Comparison of ENCODE assay signal across 8 mouse cellular contexts in the genomic region with DNA sequence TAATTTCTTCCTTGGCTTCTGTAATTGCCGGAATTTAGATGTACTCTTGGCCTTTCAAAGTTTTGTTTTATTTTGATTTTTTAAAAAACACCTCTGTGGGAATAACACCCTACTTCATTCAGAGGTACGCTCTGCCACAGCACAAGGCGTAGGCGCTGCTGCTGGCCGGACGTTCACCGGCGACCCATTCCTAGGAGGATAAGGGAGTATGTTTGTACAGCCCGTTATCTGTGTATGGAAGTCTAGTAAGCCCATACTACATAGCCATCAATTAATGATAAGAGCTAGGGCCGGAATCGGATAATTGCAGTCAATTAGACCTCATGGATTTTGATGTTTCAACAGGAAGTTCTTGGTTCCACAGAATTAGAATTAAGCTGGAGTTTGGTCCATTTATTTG. TPM values are rescaled to one million over a fixed set of nuclear protein-coding genes. Genes with fewer than 3 reads are reported as not detected.
DNase-seq lines count a peak whose midpoint lies in the region; ATAC-seq and TF ChIP-seq lines count a peak whose summit lies in the region.

No protein-coding gene starts in this region.

- peak overlapping the region; percentile 79 for H3K4me2 ChIP-seq in heart, embryonic 11.5 days
- peak overlapping the region; percentile 69 for H3K4me2 ChIP-seq in midbrain, embryonic 15.5 days

- WGBS in heart, embryonic 11.5 days (ENCODE audit: insufficient replicate concordance) = under 1% methylated on average over 11 of the region's 11 CpGs
- WGBS in midbrain, embryonic 15.5 days = 1% methylated on average over 11 of the region's 11 CpGs

- H3K9ac ChIP-seq in heart, embryonic 11.5 days (ENCODE audit: low read depth, low read length) = peak overlapping the region; percentile 95
- H3K9ac ChIP-seq in midbrain, embryonic 15.5 days = peak overlapping the region; percentile 92

- 0 out of 2 replicates have a peak, but pooled peaks cover 3% of the 10 kb centered on the region for H3K4me1 ChIP-seq in bone marrow macrophage, adult 2 months (ENCODE audit: control insufficient read depth, insufficient read depth, low read length)
- H3K4me1 ChIP-seq in heart, embryonic 11.5 days (ENCODE audit: control insufficient read depth, insufficient read depth, low read length) = 0 out of 2 replicates have a peak, but pooled peaks cover 5% of the 10 kb centered on the region
- H3K4me1 ChIP-seq in midbrain, embryonic 15.5 days = peaks cover 13% of the 10 kb centered on the region

- peaks cover 7% of the 10 kb centered on the region for H3K36me3 ChIP-seq in heart, embryonic 11.5 days (ENCODE audit: control insufficient read depth, insufficient read depth, low read length)
- peaks cover 13% of the 10 kb centered on the region; the same call in 1 of the 2 replicates for H3K36me3 ChIP-seq in midbrain, embryonic 15.5 days (replicated peaks)

- ATAC-seq in heart, embryonic 11.5 days (replicated peaks; ENCODE audit: insufficient number of reproducible peaks, low FRiP score, low TSS enrichment) = peak; percentile 62; the same call in 1 of the 2 replicates
- ATAC-seq in midbrain, embryonic 15.5 days (replicated peaks) = peak; percentile 75; the same call in 1 of the 2 replicates
- no peak for ATAC-seq in monocyte, adult 5-6 weeks (replicated peaks; ENCODE audit: insufficient number of reproducible peaks, low FRiP score, low TSS enrichment, poor library complexity, severe bottlenecking)

- TF ChIP-seq POLR2A in bone marrow macrophage, adult 2 months (IDR thresholded peaks at IDR 0.05; ENCODE audit: borderline replicate concordance, low read depth, low read length) = no peak

- H3K27ac ChIP-seq in bone marrow macrophage, adult 2 months (ENCODE audit: insufficient read depth, low read depth, low read length) = peak overlapping the region; percentile 61
- peak overlapping the region; percentile 86 for H3K27ac ChIP-seq in heart, embryonic 11.5 days (ENCODE audit: low read depth, low read length)
- peak overlapping the region; percentile 79; the same call in 1 of the 2 replicates for H3K27ac ChIP-seq in midbrain, embryonic 15.5 days

- no peak for TF ChIP-seq CTCF in bone marrow macrophage, adult 2 months (IDR thresholded peaks at IDR 0.05; ENCODE audit: low read depth, low read length)

- H3K9me3 ChIP-seq in heart, embryonic 11.5 days (replicated peaks; ENCODE audit: control insufficient read depth, low read length) = no peaks in the 10 kb centered on the region
- no peaks in the 10 kb centered on the region for H3K9me3 ChIP-seq in midbrain, embryonic 15.5 days

- H3K27me3 ChIP-seq in heart, embryonic 11.5 days (ENCODE audit: control insufficient read depth, insufficient read depth, low read length) = no peaks in the 10 kb centered on the region
- H3K27me3 ChIP-seq in midbrain, embryonic 15.5 days (replicated peaks) = no peaks in the 10 kb centered on the region

- DNase-seq in heart, adult 11 months = peak; percentile 81
- DNase-seq in heart, adult 8-10 months (ENCODE audit: low spot score) = no peak
- peak; percentile 12 for DNase-seq in kidney, postnatal 14 days
- DNase-seq in T-cell, adult 2 months (ENCODE audit: low spot score) = no peak

- peak overlapping the region; percentile 85 for H3K4me3 ChIP-seq in bone marrow macrophage, adult 2 months (ENCODE audit: insufficient read depth, low read length)
- H3K4me3 ChIP-seq in heart, embryonic 11.5 days (ENCODE audit: low read depth, low read length) = peak overlapping the region; percentile 97
- H3K4me3 ChIP-seq in midbrain, embryonic 15.5 days = peak overlapping the region; percentile 97

RNA-seq across cellular contexts. Expression of a gene that starts 0.5 kb away (rescaled TPM):
- total RNA-seq in heart, adult 8-10 months (2022) = 10 to 100 TPM; 32.7 to 40.3 (median 36.8) TPM
- polyA plus RNA-seq in bone marrow macrophage, adult 2 months (2012; ENCODE audit: insufficient read depth, insufficient read length, missing spikeins) = 46.6 and 49.5 TPM in 2 replicates
- polyA plus RNA-seq in heart, embryonic 11.5 days (2014; fragmentation: Nextera tagmentation; extraction: Ambion mirVana) = 27.0 and 32.0 TPM in 2 replicates
- 38.4 and 40.2 TPM in 2 replicates for polyA plus RNA-seq in midbrain, embryonic 15.5 days (2015; fragmentation: Nextera tagmentation; extraction: Ambion mirVana)
- 13.0 to 16.5 TPM (median 13.1 TPM) in 3 replicates for total RNA-seq in monocyte, adult 5-6 weeks (2017)

RNA-seq across cellular contexts. Expression of a gene that starts 18.6 kb away (rescaled TPM):
- 10 to 100 TPM; 21.5 to 23.3 (median 21.7) TPM for total RNA-seq in heart, adult 8-10 months (2022)
- polyA plus RNA-seq in bone marrow macrophage, adult 2 months (2012; ENCODE audit: insufficient read depth, insufficient read length, missing spikeins) = 12.1 and 12.6 TPM in 2 replicates
- polyA plus RNA-seq in heart, embryonic 11.5 days (2014; fragmentation: Nextera tagmentation; extraction: Ambion mirVana) = 34.1 and 35.8 TPM in 2 replicates
- 40.9 and 41.6 TPM in 2 replicates for polyA plus RNA-seq in midbrain, embryonic 15.5 days (2015; fragmentation: Nextera tagmentation; extraction: Ambion mirVana)
- 7.2 to 19.1 TPM (median 8.4 TPM) in 3 replicates for total RNA-seq in monocyte, adult 5-6 weeks (2017)

Comparison
In these comparisons a context has a peak if more than half of its experiments do, and no peak if none do; other contexts are left out.
1. DNase-seq: peak in heart, adult 11 months (single experiment) and kidney, postnatal 14 days (single experiment); none in heart, adult 8-10 months (single experiment) and T-cell, adult 2 months (single experiment).
2. Peak in every context shown above with its lines, with median percentiles within 50 percentile points of each other: H3K27ac ChIP-seq and H3K4me3 ChIP-seq.